Mouse (Mus musculus): ENCODE results near the gene Soat2. TPM values are rescaled to one million over a fixed set of nuclear protein-coding genes. Genes with fewer than 3 reads are reported as not detected.

The Soat2 gene
- polyA plus RNA-seq, 1 experiment from 2014 or later: 0.17 TPM

DNA sequence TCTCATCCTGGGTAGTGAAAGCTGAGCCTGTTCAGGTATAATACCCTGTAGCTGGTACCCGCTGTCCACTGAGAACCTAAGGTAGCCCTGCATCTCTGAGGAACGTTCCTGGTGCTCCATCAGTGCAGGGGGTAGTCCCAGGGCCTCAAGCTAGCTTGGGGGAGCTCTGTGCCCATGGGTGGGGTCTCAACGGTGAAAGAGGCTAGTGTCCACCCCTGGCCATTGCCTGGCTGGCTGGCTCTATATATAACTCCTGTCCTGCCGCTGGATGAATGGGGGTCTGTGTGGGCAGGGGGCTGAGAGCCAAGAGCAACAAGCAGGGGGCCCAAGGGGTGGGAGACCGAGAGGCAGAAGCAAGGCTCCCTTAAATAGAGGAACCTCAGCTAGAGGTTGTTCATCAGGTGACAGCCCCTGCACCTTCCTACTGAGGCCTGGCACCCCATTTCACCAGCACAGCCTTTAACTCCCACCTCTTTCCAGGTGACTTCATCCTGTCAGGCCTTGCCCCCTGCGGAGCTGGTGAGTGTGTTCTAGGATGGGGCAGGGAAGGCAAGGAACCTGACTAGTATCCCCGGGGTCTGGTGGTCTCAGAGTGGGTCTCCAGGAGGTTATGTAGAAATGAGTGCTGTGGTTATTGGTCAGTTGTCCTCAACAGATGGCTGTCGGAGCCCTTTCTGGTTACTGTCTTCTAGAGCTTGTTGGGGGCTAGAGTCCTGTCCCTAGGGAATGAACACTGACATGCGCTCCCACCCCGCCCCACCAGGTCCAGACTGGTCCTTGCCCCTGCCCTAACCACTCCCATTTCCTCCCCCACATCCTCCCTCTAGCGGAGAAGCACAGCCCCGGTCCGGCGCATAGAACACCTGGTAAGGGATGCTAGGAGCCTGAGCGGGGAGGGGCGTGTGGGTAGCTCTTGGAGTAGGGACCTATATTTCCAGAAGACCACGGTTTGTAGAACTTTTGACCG lies 44.3 kb upstream of the Soat2 start:
- Histone ChIP-seq H3K4me2 (ENCODE audit: low read depth, low read length) (peak overlapping the region; percentile 65), H3K9me3 (ENCODE audit: control insufficient read depth, low read length) (no peaks in the 10 kb centered on the region), H3K27me3 (replicated peaks; ENCODE audit: control insufficient read depth, insufficient read depth, low read length) (no peaks in the 10 kb centered on the region), H3K36me3 (ENCODE audit: control insufficient read depth, insufficient read depth, low read length) (peaks cover 63% of the 10 kb centered on the region), H3K4me1 (ENCODE audit: control insufficient read depth, insufficient read depth, low read length) (peaks cover 49% of the 10 kb centered on the region), H3K4me3 (ENCODE audit: low read depth, low read length) (peak overlapping the region; percentile 15), H3K9ac (ENCODE audit: low read depth, low read length) (peak overlapping the region; percentile 2), H3K27ac (replicated peaks; ENCODE audit: low read depth, low read length) (peak overlapping the region; percentile 99)
- DNase-seq (ENCODE audit: low spot score): peak; percentile 56
- ATAC-seq (ENCODE audit: low read depth): no peak
- 28% methylated on average over 18 of the region's 18 CpGs for WGBS

DNA sequence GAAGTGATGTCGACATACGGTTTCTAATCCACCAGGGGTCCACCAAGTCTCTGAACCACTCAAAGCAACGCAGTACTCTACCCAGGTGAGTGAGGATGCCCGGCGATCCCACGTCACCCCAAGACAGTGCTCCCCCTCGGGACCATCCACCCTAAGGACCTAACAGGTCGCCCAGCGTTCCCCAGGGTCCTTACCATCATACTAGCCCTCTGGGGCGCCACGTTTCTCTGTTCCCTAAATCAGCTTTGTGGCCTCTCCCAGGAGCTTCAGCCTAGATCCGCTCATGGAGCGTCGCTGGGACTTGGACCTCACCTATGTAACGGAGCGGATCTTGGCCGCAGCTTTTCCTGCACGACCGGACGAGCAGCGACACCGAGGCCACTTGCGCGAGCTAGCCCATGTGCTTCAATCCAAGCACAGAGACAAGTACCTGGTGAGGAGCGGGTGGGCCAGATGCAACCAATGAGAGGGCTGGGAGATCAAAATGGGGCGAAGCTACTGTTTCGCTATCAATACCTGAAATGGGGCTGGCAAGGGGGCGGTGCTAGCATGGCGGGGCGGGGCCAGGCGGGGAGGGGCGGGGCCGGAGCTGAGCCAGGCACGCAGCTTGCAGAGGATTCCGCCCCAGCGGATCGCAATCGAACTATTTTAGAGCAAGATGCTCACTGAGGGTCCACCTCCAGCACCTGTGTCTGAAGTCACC lies 43.4 kb upstream of the Soat2 start:
- WGBS: 25% methylated on average over 32 of the region's 38 CpGs
- no peak overlapping the region for H3K27ac ChIP-seq (replicated peaks; ENCODE audit: low read depth, low read length)
- peak overlapping the region; percentile 65 for H3K4me2 ChIP-seq (ENCODE audit: low read depth, low read length)
- no peaks in the 10 kb centered on the region for H3K27me3 ChIP-seq (replicated peaks; ENCODE audit: control insufficient read depth, insufficient read depth, low read length)
- peaks cover 40% of the 10 kb centered on the region for H3K4me1 ChIP-seq (ENCODE audit: control insufficient read depth, insufficient read depth, low read length)
- ATAC-seq (ENCODE audit: low read depth) (no peak), DNase-seq (ENCODE audit: low spot score) (no peak)
- peaks cover 72% of the 10 kb centered on the region for H3K36me3 ChIP-seq (ENCODE audit: control insufficient read depth, insufficient read depth, low read length)
- H3K4me3 ChIP-seq (ENCODE audit: low read depth, low read length): peak overlapping the region; percentile 15
- no peak overlapping the region for H3K9ac ChIP-seq (ENCODE audit: low read depth, low read length)
- no peaks in the 10 kb centered on the region for H3K9me3 ChIP-seq (ENCODE audit: control insufficient read depth, low read length)

DNA sequence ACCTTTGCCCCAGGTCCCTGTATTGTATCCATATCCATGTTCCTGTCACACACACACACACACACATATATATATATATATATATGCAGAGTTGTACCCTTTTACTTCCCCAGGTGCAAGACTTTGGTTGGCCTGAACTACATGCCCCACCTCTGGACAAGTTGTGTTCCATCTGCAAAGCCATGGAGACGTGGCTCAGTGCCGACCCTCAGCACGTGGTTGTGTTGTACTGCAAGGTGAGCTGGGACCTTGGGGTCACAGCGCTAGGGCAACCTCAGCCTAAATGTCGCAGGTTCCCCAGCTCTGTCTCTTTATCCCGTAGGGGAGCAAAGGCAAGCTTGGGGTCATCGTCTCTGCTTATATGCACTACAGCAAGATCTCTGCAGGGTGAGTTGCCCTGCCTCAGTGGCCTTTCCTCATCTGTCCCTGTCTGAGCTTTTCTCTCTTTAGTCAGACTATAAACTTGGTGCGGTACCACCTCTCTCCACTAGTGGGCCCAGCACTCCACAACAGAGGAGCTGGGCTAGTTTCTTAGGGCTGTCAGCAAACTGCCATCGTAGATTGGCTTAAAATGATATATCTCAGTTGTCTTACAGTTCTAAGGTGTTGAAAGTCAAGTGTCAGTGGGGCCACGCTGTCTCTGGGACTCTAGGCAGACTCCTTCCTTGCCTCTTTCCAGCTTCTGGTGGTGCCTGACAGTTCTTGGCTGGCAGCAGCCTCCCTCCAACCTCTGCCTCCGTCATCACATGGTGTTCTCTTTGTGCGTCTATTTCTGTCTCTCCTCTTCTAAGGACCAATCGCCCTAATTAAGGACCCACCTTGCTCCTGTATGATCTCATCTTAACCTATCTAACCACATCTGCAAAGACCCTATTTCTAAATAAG lies 42.4 kb upstream of the Soat2 start:
- Histone ChIP-seq H3K9ac (ENCODE audit: low read depth, low read length) (no peak overlapping the region), H3K36me3 (ENCODE audit: control insufficient read depth, insufficient read depth, low read length) (peaks cover 82% of the 10 kb centered on the region), H3K4me2 (ENCODE audit: low read depth, low read length) (peak overlapping the region; percentile 65), H3K4me3 (ENCODE audit: low read depth, low read length) (0 out of 2 replicates have a peak overlapping the region, but pooled peaks have one; percentile 15), H3K27ac (replicated peaks; ENCODE audit: low read depth, low read length) (no peak overlapping the region), H3K27me3 (replicated peaks; ENCODE audit: control insufficient read depth, insufficient read depth, low read length) (no peaks in the 10 kb centered on the region), H3K4me1 (ENCODE audit: control insufficient read depth, insufficient read depth, low read length) (peaks cover 30% of the 10 kb centered on the region), H3K9me3 (ENCODE audit: control insufficient read depth, low read length) (no peaks in the 10 kb centered on the region)
- ATAC-seq (ENCODE audit: low read depth) (no peak), DNase-seq (ENCODE audit: low spot score) (peak; percentile 70)
- 44% methylated on average over 13 of the region's 13 CpGs for whole genome bisulfite sequencing

GRCm38 (mm10) chr15:102108651-102109525 lies 41.4 kb upstream of the Soat2 start:
- no peak overlapping the region; the same call in 1 of the 2 replicates for H3K4me2 ChIP-seq (ENCODE audit: low read depth, low read length)
- H3K27me3 ChIP-seq (replicated peaks; ENCODE audit: control insufficient read depth, insufficient read depth, low read length): no peaks in the 10 kb centered on the region
- H3K4me1 ChIP-seq (ENCODE audit: control insufficient read depth, insufficient read depth, low read length): peaks cover 20% of the 10 kb centered on the region
- DNase-seq (ENCODE audit: low spot score) (peak; percentile 85), ATAC-seq (ENCODE audit: low read depth) (peak; percentile 45)
- 47% methylated on average over 18 of the region's 18 CpGs for WGBS
- H3K9me3 ChIP-seq (ENCODE audit: control insufficient read depth, low read length): no peaks in the 10 kb centered on the region
- H3K27ac ChIP-seq (replicated peaks; ENCODE audit: low read depth, low read length): peak overlapping the region; percentile 24
- H3K36me3 ChIP-seq (ENCODE audit: control insufficient read depth, insufficient read depth, low read length): peaks cover 91% of the 10 kb centered on the region
- no peak overlapping the region for H3K4me3 ChIP-seq (ENCODE audit: low read depth, low read length)
- 0 out of 2 replicates have a peak overlapping the region, but pooled peaks have one; percentile 22 for H3K9ac ChIP-seq (ENCODE audit: low read depth, low read length)

- Histone ChIP-seq H3K9me3 (ENCODE audit: control insufficient read depth, low read length) (no peaks in the 10 kb centered on the region), H3K27ac (replicated peaks; ENCODE audit: low read depth, low read length) (no peak overlapping the region), H3K36me3 (ENCODE audit: control insufficient read depth, insufficient read depth, low read length) (peaks cover 97% of the 10 kb centered on the region), H3K27me3 (replicated peaks; ENCODE audit: control insufficient read depth, insufficient read depth, low read length) (no peaks in the 10 kb centered on the region), H3K4me1 (ENCODE audit: control insufficient read depth, insufficient read depth, low read length) (peaks cover 11% of the 10 kb centered on the region), H3K9ac (ENCODE audit: low read depth, low read length) (no peak overlapping the region), H3K4me3 (ENCODE audit: low read depth, low read length) (no peak overlapping the region), H3K4me2 (ENCODE audit: low read depth, low read length) (no peak overlapping the region)
- ATAC-seq (ENCODE audit: low read depth) (no peak), DNase-seq (ENCODE audit: low spot score) (no peak)
- WGBS: 96% methylated on average over 7 of the region's 7 CpGs
Measured at GRCm38 (mm10) chr15:102110271-102110670, 40.1 kb upstream of the Soat2 start.

- peaks cover 97% of the 10 kb centered on the region for H3K36me3 ChIP-seq (ENCODE audit: control insufficient read depth, insufficient read depth, low read length)
- no peak overlapping the region for H3K27ac ChIP-seq (replicated peaks; ENCODE audit: low read depth, low read length)
- DNase-seq (ENCODE audit: low spot score) (no peak), ATAC-seq (ENCODE audit: low read depth) (no peak)
- H3K4me2 ChIP-seq (ENCODE audit: low read depth, low read length): no peak overlapping the region
- peaks cover 5% of the 10 kb centered on the region; the same call in 1 of the 2 replicates for H3K4me1 ChIP-seq (ENCODE audit: control insufficient read depth, insufficient read depth, low read length)
- H3K9me3 ChIP-seq (ENCODE audit: control insufficient read depth, low read length): no peaks in the 10 kb centered on the region
- no peak overlapping the region for H3K4me3 ChIP-seq (ENCODE audit: low read depth, low read length)
- H3K27me3 ChIP-seq (replicated peaks; ENCODE audit: control insufficient read depth, insufficient read depth, low read length): no peaks in the 10 kb centered on the region
- 81% methylated on average over 20 of the region's 29 CpGs for WGBS
- no peak overlapping the region for H3K9ac ChIP-seq (ENCODE audit: low read depth, low read length)
Measured at GRCm38 (mm10) chr15:102110701-102111494, 39.4 kb upstream of the Soat2 start.

GRCm38 (mm10) chr15:102111495-102111829 lies 38.9 kb upstream of the Soat2 start:
- no peaks in the 10 kb centered on the region for H3K9me3 ChIP-seq (ENCODE audit: control insufficient read depth, low read length)
- no peak overlapping the region for H3K27ac ChIP-seq (replicated peaks; ENCODE audit: low read depth, low read length)
- WGBS: 85% methylated on average over 11 of the region's 11 CpGs
- H3K36me3 ChIP-seq (ENCODE audit: control insufficient read depth, insufficient read depth, low read length): peaks cover 97% of the 10 kb centered on the region
- no peaks in the 10 kb centered on the region for H3K27me3 ChIP-seq (replicated peaks; ENCODE audit: control insufficient read depth, insufficient read depth, low read length)
- no peak for ATAC-seq (ENCODE audit: low read depth)
- H3K4me2 ChIP-seq (ENCODE audit: low read depth, low read length): no peak overlapping the region
- peaks cover 4% of the 10 kb centered on the region; the same call in 1 of the 2 replicates for H3K4me1 ChIP-seq (ENCODE audit: control insufficient read depth, insufficient read depth, low read length)
- DNase-seq (ENCODE audit: low spot score): no peak
- no peak overlapping the region for H3K9ac ChIP-seq (ENCODE audit: low read depth, low read length)
- H3K4me3 ChIP-seq (ENCODE audit: low read depth, low read length): no peak overlapping the region

Measured in embryonic facial prominence, embryonic 14.5 days (tissue).